8 mouse cellular contexts compared by ENCODE assay signal in the genomic region with DNA sequence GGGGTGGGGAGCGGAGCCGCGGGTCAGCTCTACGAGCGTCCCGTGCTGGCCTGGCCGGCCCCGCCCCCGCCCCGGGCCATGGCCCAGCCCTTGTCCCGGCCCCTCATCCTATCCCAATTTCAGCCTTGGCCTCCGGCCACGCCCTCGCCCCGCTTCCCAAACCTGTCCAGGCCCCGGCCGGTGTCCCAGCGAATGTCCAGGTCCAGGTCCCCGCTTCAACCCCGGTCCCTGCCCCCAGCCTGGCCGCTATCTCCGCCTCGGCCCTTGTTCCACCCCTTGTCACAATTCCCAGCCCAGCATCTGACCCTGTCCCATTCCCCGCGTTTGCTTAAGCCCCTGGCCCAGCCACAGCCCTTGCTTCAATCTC. TPM values are rescaled to one million over a fixed set of nuclear protein-coding genes. Genes with fewer than 3 reads are reported as not detected.
DNase-seq lines count a peak whose midpoint lies in the region; ATAC-seq lines count a peak whose summit lies in the region.

No protein-coding gene starts in this region.

- 0 out of 2 replicates have a peak overlapping the region, but pooled peaks have one; percentile 17 for H3K27ac ChIP-seq in liver, embryonic 12.5 days
- H3K27ac ChIP-seq in midbrain, embryonic 15.5 days: peak overlapping the region; percentile 77

- peaks cover 30% of the 10 kb centered on the region for H3K4me1 ChIP-seq in erythroblast, embryonic 14.5 days (ENCODE audit: control insufficient read depth)
- H3K4me1 ChIP-seq in liver, embryonic 12.5 days: peaks cover 17% of the 10 kb centered on the region
- H3K4me1 ChIP-seq in midbrain, embryonic 15.5 days: peaks cover 42% of the 10 kb centered on the region

- ATAC-seq in liver, embryonic 12.5 days: peak; percentile 74; the same call in 1 of the 2 replicates
- peak; percentile 57; the same call in 1 of the 2 replicates for ATAC-seq in midbrain, embryonic 15.5 days (replicated peaks)

- intact Hi-C loops in heart, postnatal 14 days (cut with DNase I): loop anchor here (5.0 kb wide), 3 partner anchors 87 to 227 kb away; a partner anchor contains a TSS

- H3K36me3 ChIP-seq in erythroblast, embryonic 14.5 days (ENCODE audit: control insufficient read depth): no peaks in the 10 kb centered on the region
- no peaks in the 10 kb centered on the region for H3K36me3 ChIP-seq in liver, embryonic 12.5 days
- no peaks in the 10 kb centered on the region; the same call in 1 of the 2 replicates for H3K36me3 ChIP-seq in midbrain, embryonic 15.5 days (replicated peaks)

- peak overlapping the region; percentile 87 for H3K9ac ChIP-seq in liver, embryonic 12.5 days
- H3K9ac ChIP-seq in midbrain, embryonic 15.5 days: peak overlapping the region; percentile 87

- peak overlapping the region; percentile 72 for H3K4me3 ChIP-seq in erythroblast, embryonic 14.5 days (replicated peaks)
- peak overlapping the region; percentile 77 for H3K4me3 ChIP-seq in liver, embryonic 12.5 days
- H3K4me3 ChIP-seq in midbrain, embryonic 15.5 days: peak overlapping the region; percentile 85

- H3K4me2 ChIP-seq in liver, embryonic 12.5 days: peak overlapping the region; percentile 96
- peak overlapping the region; percentile 92 for H3K4me2 ChIP-seq in midbrain, embryonic 15.5 days

- no peaks in the 10 kb centered on the region for H3K9me3 ChIP-seq in erythroblast, embryonic 14.5 days (ENCODE audit: control insufficient read depth, low read length)
- H3K9me3 ChIP-seq in liver, embryonic 12.5 days (replicated peaks): no peaks in the 10 kb centered on the region
- H3K9me3 ChIP-seq in midbrain, embryonic 15.5 days: no peaks in the 10 kb centered on the region

- DNase-seq in gastrocnemius, adult 18-20 months (ENCODE audit: low spot score): peak; percentile 61
- DNase-seq in gastrocnemius, postnatal 25 days: no peak
- DNase-seq in adrenal gland, postnatal 25 days: peak; percentile 83
- DNase-seq in heart, postnatal 14 days: peak; percentile 79 to 82
- no peak for DNase-seq in thymus, postnatal 25 days

- under 1% methylated on average over 19 of the region's 25 CpGs for WGBS in liver, embryonic 12.5 days (ENCODE audit: insufficient replicate concordance)
- under 1% methylated on average over 25 of the region's 25 CpGs for WGBS in midbrain, embryonic 15.5 days

- H3K27me3 ChIP-seq in erythroblast, embryonic 14.5 days (ENCODE audit: control insufficient read depth): peaks cover 29% of the 10 kb centered on the region
- peaks cover 58% of the 10 kb centered on the region for H3K27me3 ChIP-seq in liver, embryonic 12.5 days (replicated peaks)
- peaks cover 8% of the 10 kb centered on the region for H3K27me3 ChIP-seq in midbrain, embryonic 15.5 days (replicated peaks)

RNA-seq across cellular contexts. Expression of a gene that starts 0.5 kb away (rescaled TPM):
- under 1 TPM; 0.09 to 0.16 TPM for total RNA-seq in gastrocnemius, adult 18-20 months (2021)
- under 1 TPM in 1 of 2 experiments, not detected in 1; 0.13 TPM for total RNA-seq in gastrocnemius, postnatal 25 days (2021)
- 0.21 TPM in 1 of 2 replicates, not detected in the other for total RNA-seq in adrenal gland, postnatal 25 days (2021)
- polyA plus RNA-seq in erythroblast, embryonic 14.5 days (2012): 0.03 and 0.04 TPM in 2 replicates
- total RNA-seq in heart, postnatal 14 days (2021): under 1 TPM; 0.10 to 0.19 TPM
- polyA plus RNA-seq in liver, embryonic 12.5 days (2016; fragmentation: Nextera tagmentation; extraction: Ambion mirVana): 1.5 and 1.8 TPM in 2 replicates
- 1.3 and 1.6 TPM in 2 replicates for polyA plus RNA-seq in midbrain, embryonic 15.5 days (2015; fragmentation: Nextera tagmentation; extraction: Ambion mirVana)

RNA-seq across cellular contexts. Expression of a gene that starts 0.6 kb away (rescaled TPM):
- total RNA-seq in gastrocnemius, adult 18-20 months (2021): 10 to 100 TPM; 10.9 to 12.7 TPM
- 10 to 100 TPM; 10.7 to 12.1 TPM for total RNA-seq in gastrocnemius, postnatal 25 days (2021)
- 4.3 and 7.4 TPM in 2 replicates for total RNA-seq in adrenal gland, postnatal 25 days (2021)
- polyA plus RNA-seq in erythroblast, embryonic 14.5 days (2012): 0.03 and 0.11 TPM in 2 replicates
- 10 to 100 TPM; 16.4 TPM for total RNA-seq in heart, postnatal 14 days (2021)
- 0.44 and 0.53 TPM in 2 replicates for polyA plus RNA-seq in liver, embryonic 12.5 days (2016; fragmentation: Nextera tagmentation; extraction: Ambion mirVana)
- 15.7 and 17.7 TPM in 2 replicates for polyA plus RNA-seq in midbrain, embryonic 15.5 days (2015; fragmentation: Nextera tagmentation; extraction: Ambion mirVana)

RNA-seq across cellular contexts. Expression of a gene that starts 13.1 kb away (rescaled TPM):
- 10 to 100 TPM; 37.4 to 44.9 TPM for total RNA-seq in gastrocnemius, adult 18-20 months (2021)
- total RNA-seq in gastrocnemius, postnatal 25 days (2021): 10 to 100 TPM; 37.5 to 39.6 TPM
- total RNA-seq in adrenal gland, postnatal 25 days (2021): 63.7 and 75.0 TPM in 2 replicates
- 3.9 and 4.6 TPM in 2 replicates for polyA plus RNA-seq in erythroblast, embryonic 14.5 days (2012)
- total RNA-seq in heart, postnatal 14 days (2021): 100 to 1,000 TPM; 122 to 128 TPM
- polyA plus RNA-seq in liver, embryonic 12.5 days (2016; fragmentation: Nextera tagmentation; extraction: Ambion mirVana): 59.8 and 66.1 TPM in 2 replicates
- polyA plus RNA-seq in midbrain, embryonic 15.5 days (2015; fragmentation: Nextera tagmentation; extraction: Ambion mirVana): 64.9 and 65.5 TPM in 2 replicates

RNA-seq across cellular contexts. Expression of a gene that starts 16.0 kb away (rescaled TPM):
- not detected for total RNA-seq in gastrocnemius, adult 18-20 months (2021)
- under 1 TPM in 1 of 2 experiments, not detected in 1; 0.33 TPM for total RNA-seq in gastrocnemius, postnatal 25 days (2021)
- 0.55 TPM in 1 of 2 replicates, not detected in the other for total RNA-seq in adrenal gland, postnatal 25 days (2021)
- polyA plus RNA-seq in erythroblast, embryonic 14.5 days (2012): not detected in 2 replicates
- under 1 TPM; 0.22 to 0.37 TPM for total RNA-seq in heart, postnatal 14 days (2021)
- 0.20 and 0.36 TPM in 2 replicates for polyA plus RNA-seq in liver, embryonic 12.5 days (2016; fragmentation: Nextera tagmentation; extraction: Ambion mirVana)
- polyA plus RNA-seq in midbrain, embryonic 15.5 days (2015; fragmentation: Nextera tagmentation; extraction: Ambion mirVana): 7.7 and 8.9 TPM in 2 replicates

RNA-seq across cellular contexts. Expression of a gene that starts 31.2 kb away (rescaled TPM):
- total RNA-seq in gastrocnemius, adult 18-20 months (2021): not detected
- not detected for total RNA-seq in gastrocnemius, postnatal 25 days (2021)
- total RNA-seq in adrenal gland, postnatal 25 days (2021): not detected in 2 replicates
- polyA plus RNA-seq in erythroblast, embryonic 14.5 days (2012): not detected in 2 replicates
- total RNA-seq in heart, postnatal 14 days (2021): not detected
- polyA plus RNA-seq in liver, embryonic 12.5 days (2016; fragmentation: Nextera tagmentation; extraction: Ambion mirVana): not detected in 2 replicates
- not detected in 2 replicates for polyA plus RNA-seq in midbrain, embryonic 15.5 days (2015; fragmentation: Nextera tagmentation; extraction: Ambion mirVana)

Comparison
In these comparisons a context has a peak if more than half of its experiments do, and no peak if none do; other contexts are left out.
1. DNase-seq: peak in gastrocnemius, adult 18-20 months (single experiment), adrenal gland, postnatal 25 days (single experiment) and heart, postnatal 14 days (2 of 2); none in gastrocnemius, postnatal 25 days (single experiment) and thymus, postnatal 25 days (single experiment).
2. Peak in every context shown above with its lines, with median percentiles within 50 percentile points of each other: H3K4me3 ChIP-seq.